Mouse (Mus musculus) large intestine, adult 2 months (tissue): ENCODE data around the gene Shroom2. TPM values are rescaled to one million over a fixed set of nuclear protein-coding genes. Genes with fewer than 3 reads are reported as not detected.
"Not testable (repeated sequence)": the region's sequence is repeated elsewhere in the genome, so short reads cannot be mapped to it uniquely, and the experiment has no call there.

Experiments used
- DNase-seq: peaks from one replicate; pipeline ENCODE4 v3.0.0-alpha.2; 2012; ENCODE audit warnings: low read depth, low spot score
- WGBS: fragments of 180-500 bp; shearing (Covaris S2); methylation state at CpG from one replicate; pipeline ENCODE4 v1.1.7; 2018; 5-methylcytosine and 5-hydroxymethylcytosine counted together
- polyA plus RNA-seq: library from polyadenylated mRNA; depleted of rRNA; stranded (reverse); fragments of >200 nt; gene quantifications from 2 replicates; pipeline ENCODE4 v1.2.3, GENCODE M21; 2012; rRNA removed

Gene Shroom2
- 2.9 and 4.2 TPM in 2 replicates for polyA plus RNA-seq

DNA sequence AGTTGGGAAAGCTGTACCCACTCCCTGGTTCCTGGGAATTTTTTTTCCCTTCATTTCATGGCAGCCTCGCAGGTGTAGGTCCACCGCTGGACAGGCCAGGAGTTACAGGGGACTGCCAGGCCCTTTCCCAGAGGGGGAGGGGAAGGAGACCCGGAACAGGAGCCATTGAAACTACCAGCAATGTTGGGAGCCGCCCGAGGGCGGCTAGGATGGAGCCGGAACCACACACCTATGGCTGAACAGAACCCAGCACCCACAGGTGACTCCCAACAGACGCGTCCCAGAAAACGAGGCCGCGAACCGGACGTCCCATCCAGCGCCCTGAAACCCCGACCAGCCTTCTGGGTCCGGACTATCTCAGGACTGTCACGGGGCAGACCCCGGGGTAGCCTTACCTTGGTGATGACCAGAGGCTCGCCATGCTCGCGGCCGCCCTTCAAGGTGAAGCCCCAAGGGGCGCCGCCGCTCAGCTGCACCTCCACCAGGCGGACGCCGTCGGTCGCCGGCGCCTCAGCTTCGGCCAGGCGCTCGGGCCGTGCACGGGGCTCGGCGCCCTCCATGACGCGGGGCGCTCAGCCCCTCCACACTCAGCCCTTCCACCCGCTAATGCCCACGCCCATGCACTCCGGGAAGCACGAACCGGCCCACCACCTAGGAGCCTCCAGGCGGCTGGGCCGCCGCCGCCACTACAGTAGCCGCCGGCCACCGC is at the start of gene Shroom2:
Gene Shroom2, minus strand, starts transcription at position 575 of the 709 bp plus-strand sequence.
- 15% methylated on average over 55 of the region's 55 CpGs for WGBS
- DNase-seq = no peak

DNA sequence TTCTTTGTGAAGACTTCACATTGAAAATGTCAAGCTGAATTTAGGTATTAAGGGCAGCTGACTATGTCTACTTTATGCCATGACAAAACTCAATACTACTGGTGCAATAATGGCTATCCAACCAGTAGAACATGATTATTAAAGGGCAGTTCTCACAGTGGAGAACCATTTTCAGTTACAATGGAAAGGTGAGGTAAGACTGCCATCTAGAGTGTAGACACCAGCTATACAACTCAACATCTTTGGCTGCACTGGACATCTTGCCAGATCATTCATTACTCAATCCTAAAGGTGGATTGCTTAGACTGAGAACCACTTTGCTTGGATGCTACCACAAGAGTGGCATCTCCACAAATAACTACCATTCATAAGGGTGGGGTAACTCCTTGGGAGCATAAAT is 49.7 kb upstream of the Shroom2 start:
- no peak for DNase-seq

DNA sequence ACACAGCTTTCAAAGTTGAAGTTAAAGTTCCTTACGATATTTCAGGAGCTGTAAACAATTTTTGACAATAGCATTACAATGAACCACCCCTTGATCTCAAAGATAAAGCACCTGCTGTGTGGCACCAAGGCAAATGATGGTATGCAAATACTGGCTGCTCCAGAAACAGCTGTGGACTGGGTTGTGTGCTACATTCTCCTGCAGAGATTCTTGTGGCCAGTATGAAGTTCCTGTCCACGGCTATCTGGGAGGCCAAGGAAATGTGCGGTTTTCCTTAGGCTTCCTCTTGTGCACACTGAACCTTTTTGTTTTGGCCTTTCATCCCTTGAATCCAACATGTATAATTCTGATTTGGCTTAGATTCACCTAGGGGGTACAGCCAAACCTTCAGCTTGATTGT is 44.1 kb upstream of the Shroom2 start:
- 72% methylated on average over 3 of the region's 3 CpGs for WGBS
- no peak for DNase-seq

DNA sequence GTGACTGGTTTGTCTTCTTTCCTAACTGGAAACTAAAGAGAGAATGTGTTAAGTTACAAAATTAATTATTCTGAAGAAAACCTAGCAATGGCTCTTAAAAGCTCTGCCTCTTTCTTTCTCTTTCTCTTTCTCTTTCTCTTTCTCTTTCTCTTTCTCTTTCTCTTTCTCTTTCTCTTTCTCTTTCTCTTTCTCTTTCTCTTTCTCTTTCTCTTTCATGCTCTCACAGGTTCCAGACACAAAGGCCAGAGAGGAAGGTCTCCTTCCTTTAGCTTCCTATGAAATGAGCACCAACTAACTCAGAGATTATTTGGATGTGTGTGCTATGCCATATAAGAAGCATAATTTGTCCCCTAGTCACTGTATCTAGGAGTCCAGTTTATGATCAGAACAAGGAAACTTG is 36.1 kb upstream of the Shroom2 start:
- DNase-seq = no peak

DNA sequence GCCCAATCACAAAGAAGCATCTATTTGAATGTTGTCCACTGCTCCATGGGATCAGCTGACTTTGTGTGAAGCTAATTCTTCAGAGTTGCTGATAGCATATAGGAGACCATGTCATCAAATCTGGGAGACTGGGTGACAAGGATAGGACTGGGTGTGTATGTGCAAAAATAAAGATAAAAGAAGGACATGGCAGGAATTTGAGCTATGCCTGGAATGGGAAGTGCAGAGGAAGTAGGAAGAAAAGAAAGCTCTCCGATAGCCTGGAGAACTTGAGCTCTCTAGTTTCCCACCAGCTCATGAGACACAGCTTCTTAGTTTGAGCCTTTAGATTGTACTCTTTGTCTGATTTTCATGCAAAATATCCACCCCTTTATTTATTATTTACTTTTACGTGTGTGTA is 19.3 kb upstream of the Shroom2 start:
- DNase-seq = no peak
- 68% methylated on average over 2 of the region's 2 CpGs for WGBS

DNA sequence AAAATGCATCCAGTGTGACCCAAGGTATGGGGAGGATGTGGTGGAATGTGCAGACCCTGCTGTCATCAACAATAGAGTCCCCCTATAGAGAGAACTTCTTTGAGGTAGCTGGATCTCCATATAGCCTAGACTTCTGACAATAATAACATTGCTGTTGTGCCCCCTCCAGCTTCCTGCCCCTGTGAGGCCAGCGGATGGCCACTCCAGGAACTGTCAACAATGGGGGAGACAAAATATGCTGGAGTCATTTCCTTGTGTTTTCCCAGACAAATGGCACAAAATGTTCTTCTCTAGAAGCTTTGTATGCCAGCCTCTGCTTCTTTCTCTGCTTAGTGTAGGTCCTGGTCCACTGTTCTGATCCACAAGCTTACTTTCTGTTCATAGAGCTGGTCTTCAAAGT is 18.9 kb upstream of the Shroom2 start:
- WGBS = 62% methylated on average over 1 of the region's 1 CpGs
- DNase-seq = no peak

DNA sequence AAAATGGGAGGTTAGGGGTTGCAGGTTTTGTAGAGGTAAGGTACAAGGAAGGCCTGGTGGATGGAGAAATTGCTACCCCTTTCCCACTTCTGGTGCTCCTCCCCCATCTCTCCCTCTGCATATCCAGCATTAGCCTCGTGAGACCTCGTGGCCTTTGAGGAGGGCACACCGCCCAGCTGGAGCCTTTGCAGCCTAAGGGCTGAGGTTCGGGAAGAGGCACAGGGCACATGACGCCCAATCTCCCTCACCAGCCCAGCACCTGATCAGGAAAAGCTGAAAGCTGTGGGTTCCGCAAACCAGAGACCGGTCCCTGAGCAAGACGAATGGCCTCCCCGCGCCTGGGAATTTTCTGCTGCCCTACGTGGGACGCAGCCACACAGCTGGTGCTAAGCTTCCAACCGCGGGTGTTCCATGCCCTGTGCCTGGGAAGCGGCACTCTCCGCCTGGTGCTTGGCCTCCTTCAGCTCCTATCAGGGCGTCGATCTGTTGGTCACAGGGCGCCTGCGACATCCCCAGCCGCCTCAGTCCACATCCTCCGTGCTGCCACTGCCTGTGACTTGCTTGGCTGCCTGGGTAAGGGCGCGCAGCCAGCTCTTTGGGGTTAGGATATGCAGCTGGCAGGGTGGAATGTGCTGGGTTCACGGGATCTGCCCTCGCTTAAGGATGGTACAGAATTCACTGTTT is 12.6 kb upstream of the Shroom2 start, which contains the start of gene Gpr143:
Gene Gpr143, plus strand, starts transcription at position 202 of the 684 bp plus-strand sequence.
- WGBS = 23% methylated on average over 26 of the region's 26 CpGs

DNA sequence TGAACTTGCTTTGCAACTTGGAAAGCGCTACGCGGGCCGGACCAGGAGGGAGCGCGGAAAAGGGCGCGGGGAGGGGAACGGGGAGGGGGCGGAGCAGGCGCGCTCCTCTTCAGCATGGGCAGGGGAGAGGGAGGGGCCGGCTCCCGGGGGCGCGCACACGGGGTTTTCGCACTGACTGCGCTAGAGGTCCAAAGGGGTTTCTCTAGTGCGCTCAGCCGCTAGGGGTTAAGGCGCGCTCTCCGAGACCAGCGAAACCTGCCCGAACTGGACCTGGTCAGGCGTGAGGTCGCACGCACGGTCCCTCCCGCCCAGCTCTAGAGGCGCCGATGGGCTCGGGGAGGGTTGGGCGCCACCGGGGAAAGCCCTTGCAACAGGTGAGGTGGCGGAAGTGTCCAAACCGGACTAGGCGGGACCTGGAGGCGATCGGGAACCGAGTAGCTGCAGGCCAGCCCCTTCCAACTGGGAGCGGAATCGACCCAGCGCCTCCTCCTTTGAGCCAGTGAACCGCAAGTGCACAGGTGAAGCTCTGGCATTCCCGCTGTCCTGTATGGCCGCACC is 414 bp upstream of the Shroom2 start:
- DNase-seq = no peak

More for the DNA sequence above, 12.6 kb upstream of the Shroom2 start, which contains the start of gene Gpr143:
- no peak for DNase-seq

DNA sequence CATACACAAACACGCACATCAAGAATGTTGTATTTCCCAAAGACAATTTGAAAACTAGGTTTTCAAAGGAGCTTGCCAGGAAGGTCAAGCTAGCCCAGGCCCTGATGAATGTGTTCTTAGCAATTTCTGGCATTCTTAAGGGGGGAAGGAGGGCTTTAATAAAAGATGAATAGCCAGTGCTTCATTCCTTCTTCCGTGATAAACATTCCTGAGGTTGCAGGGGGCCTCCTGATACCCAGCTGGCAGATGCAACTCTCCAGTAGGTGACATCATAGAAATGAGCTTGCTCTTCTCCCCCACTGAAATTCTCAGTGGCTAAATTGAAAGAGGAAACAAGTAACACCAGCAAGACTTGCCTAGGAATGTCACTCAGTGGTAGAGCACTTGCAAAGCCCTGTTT is 5.1 kb downstream of the Shroom2 start:
- WGBS = 62% methylated on average over 2 of the region's 2 CpGs
- no peak for DNase-seq

More for the DNA sequence above, 414 bp upstream of the Shroom2 start:
- WGBS = 14% methylated on average over 43 of the region's 48 CpGs

DNA sequence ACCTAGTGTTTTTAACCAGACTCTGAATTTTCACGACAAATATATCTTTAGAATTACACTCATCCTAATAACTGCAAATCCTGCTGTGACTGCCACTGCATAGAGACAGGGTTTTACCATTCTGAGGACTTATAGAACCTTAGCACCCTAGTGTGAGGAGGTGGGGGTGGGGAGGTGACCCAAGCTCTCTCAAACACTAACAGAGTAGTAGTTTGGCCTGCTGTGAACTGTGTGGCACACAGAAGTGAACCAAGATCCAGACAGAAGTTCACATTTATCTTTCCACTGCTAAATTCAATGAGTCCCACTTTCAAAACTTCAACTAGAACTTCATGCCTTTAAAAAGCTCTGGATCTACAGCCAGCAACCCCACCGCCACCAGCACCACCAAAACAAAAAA is 6.4 kb downstream of the Shroom2 start:
- WGBS = 60% methylated on average over 2 of the region's 2 CpGs
- no peak for DNase-seq

DNA sequence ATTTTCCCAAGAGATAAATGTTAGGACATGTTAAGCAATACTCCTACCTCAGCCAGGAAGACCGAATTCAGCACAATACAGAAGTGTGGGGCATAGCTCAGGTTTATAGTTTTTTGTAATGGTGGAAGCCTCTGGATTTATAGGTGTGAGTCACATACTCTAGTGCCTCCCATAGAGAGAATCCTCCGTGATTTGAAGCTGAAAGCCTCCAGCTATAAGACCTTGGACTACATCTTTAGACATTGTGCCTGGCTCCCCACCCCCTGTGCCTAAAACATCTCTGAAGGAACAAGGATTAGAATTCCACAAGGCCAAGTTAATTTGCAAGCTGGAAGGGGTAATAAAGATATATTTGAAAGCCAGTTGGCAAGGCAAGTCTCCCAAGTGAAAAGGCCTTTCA is 6.8 kb downstream of the Shroom2 start:
- no peak for DNase-seq
- 35% methylated on average over 2 of the region's 2 CpGs for WGBS

DNA sequence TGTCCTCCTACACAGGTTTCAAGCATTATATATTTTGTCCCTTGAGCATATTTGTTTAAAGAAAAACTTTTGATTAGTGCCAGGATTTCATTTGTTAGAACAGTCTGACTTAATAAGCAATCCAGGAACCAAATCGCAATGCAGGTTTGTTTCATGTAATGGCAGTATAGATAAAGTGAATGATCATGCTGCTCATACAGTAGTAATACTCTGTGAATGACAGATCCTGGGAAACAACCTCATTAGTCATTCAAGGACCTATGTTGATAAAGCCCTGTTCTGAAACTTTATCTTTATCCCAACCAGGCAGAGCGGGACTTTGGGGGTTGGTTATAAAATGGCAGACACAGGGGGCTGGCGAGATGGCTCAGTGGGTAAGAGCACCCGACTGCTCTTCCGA is 13.0 kb downstream of the Shroom2 start:
- WGBS = 86% methylated on average over 5 of the region's 5 CpGs
- no peak for DNase-seq

DNA sequence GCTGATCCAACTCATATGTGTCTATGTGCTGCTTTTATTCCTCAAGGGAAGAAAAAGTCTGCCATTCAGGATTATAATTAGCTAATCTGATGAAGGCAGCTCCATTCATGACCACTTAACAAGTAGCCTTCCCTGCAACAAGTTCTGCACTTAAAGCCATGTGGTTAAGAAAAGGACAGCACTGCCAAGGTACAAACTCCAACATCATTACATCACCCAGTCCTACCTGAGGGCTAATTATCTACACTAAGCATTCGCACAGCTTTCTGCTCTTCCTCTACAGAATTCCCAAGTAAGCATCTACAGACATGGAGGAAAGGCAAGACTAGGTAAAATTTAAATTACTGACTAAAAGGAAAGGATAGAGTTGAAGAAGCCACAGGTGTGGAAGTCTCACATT is 13.4 kb downstream of the Shroom2 start:
- 49% methylated on average over 1 of the region's 1 CpGs for WGBS
- DNase-seq = no peak

DNA sequence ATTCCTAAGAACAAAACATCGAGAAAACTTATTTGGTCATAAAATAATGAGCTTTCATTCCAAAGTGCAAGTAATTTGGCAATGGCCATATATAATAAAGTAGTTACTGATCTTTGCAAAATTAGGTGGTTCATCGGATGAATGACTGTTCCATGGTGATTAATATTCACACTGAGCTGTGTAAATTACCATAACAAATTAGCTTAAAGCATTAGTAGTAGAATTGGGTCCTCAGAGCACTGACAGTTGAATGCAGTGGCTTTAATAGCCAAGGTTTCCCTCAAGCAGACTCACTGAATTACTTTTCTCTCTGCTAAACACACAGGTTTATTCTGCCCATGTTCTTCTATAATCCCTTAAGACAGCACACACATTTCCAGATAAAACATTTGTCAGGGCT is 23.3 kb downstream of the Shroom2 start:
- WGBS = 56% methylated on average over 2 of the region's 2 CpGs

DNA sequence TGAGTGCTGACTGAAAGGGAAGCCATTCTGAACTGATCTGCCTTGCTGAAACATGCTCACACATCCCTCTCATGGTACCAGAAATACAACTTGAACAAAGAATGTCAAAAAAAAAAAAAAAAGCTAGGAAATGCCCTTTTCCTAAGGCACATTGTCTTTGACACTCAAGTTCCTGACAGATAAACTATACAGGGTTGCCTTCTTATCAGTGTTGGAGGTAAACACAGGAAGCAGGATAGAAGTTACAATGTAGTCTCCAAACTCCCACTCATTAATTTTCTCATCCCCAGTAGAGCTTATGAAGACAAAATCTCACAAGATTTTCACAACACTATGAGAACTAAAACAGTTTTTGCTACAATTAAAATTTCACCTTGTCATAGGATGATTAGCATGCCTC is 25.6 kb downstream of the Shroom2 start:
- DNase-seq = no peak

More for the DNA sequence above, 23.3 kb downstream of the Shroom2 start:
- no peak for DNase-seq

DNA sequence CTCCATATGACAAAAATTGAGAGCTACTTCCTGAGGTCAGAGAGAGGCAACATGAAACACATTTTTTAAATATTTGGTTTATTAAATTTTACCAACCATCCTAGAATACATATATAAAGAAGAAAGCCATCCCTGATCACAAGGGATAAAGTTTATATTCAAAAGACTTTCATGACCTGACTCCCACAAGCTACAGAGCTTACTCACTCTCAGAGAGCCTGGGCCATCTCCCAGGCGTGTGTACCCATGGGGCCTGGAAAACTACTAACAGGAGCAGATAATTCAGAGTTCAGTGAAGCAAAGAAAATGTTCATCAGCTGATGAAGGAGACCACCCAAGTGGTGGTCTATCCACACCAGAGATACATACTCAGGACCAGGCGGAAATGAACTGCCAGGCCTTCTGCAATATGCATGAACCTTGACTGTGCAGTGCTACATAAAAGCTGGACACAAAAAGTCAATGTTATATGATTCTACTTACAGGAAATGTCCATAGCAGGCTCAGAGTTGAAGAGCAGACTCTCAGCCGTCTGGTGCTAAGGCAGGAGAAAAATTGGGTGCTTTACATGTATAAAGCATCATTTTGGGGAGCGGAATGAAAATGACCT is 30.4 kb downstream of the Shroom2 start:
- DNase-seq = no peak
- 85% methylated on average over 4 of the region's 4 CpGs for WGBS

DNA sequence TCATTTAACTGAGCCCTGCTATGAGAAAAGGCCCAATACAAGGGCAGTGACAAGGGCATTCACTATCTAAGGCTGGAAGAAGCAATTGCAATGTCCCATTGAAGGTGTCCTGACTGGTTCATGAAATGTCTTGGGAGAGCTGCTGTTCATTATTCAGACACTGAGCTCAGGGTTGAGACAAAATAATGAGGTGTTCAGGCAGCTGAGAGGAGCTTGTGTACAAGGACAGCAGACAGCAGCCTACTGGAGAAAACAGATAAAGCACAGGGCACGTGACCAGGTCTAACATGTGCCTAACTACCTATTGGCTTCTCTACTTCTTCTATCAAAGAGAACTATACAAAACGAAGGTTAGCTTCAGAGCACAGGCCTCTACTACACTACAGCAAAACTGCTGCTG is 31.1 kb downstream of the Shroom2 start:
- no peak for DNase-seq
- 68% methylated on average over 2 of the region's 2 CpGs for WGBS

DNA sequence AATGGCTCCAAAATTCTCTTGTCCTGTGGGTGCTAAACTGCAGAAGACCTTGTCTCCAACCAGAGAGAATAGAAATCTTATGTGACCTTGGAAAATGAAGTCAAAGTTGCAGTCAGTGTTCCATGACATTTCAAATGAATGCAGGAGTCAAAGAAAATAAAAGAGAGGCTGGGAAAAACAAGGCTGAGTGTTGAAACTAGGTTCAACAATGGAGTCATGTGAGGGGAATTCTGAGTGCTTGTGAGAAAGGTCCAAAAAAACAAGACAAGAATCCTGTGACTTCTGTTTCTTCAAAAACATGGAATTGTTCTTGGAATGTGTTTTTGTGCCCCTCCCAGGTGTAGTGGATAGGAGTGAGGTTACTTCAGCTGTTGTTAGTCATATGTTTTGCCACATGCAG is 34.0 kb downstream of the Shroom2 start:
- no peak for DNase-seq

DNA sequence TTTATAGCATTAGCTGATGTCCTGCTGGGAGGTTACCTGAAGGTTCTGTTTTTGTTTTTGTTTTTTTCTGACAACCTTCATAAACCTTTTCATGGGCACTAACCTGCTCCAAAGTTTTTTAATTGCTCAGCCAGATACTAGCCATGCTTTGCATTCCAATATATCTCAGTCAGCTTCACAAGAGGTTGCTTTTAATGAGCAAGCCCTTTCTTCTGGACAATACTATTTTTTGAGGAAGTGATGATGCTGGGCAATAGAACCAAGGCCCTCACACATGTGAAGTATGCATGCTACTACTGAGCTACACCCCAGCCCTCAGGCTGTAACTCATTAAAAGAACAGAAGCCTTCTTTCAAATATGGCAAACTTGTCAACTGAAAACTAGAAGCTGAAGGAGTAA is 52.6 kb downstream of the Shroom2 start:
- DNase-seq = no peak

DNA sequence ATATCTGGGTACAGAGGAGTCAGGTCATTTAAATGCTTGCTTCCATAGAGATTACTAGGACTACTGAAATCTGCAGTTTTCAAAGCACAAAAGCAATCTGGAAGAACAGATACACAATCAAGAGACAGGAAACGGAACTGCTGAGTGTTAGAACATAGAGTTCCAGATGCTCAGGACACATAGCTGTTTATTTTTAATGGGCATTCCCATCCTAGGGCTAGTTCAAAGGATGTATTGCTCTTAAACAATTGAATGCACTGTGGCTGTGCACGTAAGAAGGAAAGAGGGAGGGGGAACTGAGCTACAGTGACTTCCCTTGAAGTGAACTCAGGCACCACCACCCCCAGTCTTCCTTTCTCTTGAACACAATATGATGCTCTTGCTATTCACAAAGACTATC is 58.5 kb downstream of the Shroom2 start:
- not testable (repeated sequence) for DNase-seq
- WGBS = 49% methylated on average over 2 of the region's 2 CpGs

DNA sequence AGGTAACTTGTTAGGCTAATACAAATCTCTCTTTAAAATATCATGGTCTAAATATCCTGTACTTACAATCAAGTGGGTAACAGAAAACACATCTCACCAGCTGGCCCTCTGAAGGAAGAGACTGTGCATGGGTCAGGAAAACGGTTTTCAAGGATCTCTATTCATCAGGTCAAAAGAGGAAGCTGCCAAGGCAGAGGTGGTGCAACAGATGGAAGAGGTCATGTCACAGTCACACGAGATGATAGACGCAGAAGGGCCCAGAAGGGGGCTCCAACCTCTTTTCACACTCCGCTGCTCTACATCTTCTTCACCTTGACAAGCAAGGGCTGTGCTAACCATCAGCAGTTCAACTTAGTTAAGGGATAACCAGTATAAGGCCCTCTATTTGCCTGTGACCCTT is 60.9 kb downstream of the Shroom2 start:
- no peak for DNase-seq
- WGBS = 64% methylated on average over 4 of the region's 4 CpGs
